In the genomic region with DNA sequence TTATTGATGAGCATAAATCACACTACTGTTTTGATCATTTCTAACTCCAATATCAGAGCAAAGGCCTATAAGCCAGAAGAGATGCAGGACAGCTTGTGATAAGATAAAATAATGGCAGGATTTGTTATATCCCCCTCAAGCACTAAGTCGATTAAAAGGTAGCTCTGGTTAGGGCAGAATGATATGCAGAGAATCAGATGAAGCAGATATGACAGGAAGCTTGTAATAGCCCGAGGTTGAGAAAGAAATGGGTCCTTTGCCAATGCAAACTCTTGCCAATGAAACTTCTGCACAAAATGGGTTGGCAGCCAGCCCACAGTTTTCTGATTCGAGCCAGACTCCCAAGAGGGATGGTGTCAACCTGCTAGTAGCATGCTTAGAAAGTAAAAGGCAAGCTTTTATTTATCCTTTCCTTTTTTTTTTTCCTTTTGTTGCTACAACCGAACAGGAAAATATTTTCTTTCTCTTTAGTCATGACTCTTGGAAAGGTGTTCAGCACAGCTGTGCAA, we compare ENCODE assay signal across 8 mouse cellular contexts.
A peak's percentile ranks its signal among the peaks of the same experiment; 100 is the strongest.
DNase-seq lines count a peak whose midpoint lies in the region; ATAC-seq lines count a peak whose summit lies in the region.

No protein-coding gene starts in this region.

- peak; percentile 67; the same call in 1 of the 2 replicates for ATAC-seq in forebrain, embryonic 13.5 days
- ATAC-seq in forebrain, embryonic 11.5 days (replicated peaks; ENCODE audit: low FRiP score), result no peak
- no peak for ATAC-seq in intestine, embryonic 15.5 days

- no peak overlapping the region for H3K4me2 ChIP-seq in forebrain, embryonic 13.5 days
- no peak overlapping the region for H3K4me2 ChIP-seq in forebrain, embryonic 11.5 days (ENCODE audit: low read depth, low read length, severe bottlenecking)
- H3K4me2 ChIP-seq in intestine, embryonic 15.5 days (replicated peaks), result no peak overlapping the region

- H3K9ac ChIP-seq in forebrain, embryonic 13.5 days, result no peak overlapping the region
- H3K9ac ChIP-seq in forebrain, embryonic 11.5 days (ENCODE audit: low read length), result no peak overlapping the region
- no peak overlapping the region for H3K9ac ChIP-seq in intestine, embryonic 15.5 days

- DNase-seq in forebrain, embryonic 11.5 days (ENCODE audit: low spot score), result no peak
- peak; percentile 81 for DNase-seq in MN1 (ENCODE audit: low spot score)
- peak; percentile 48 to 81 for DNase-seq in cerebellum, postnatal 4 days (ENCODE audit: low spot score in 2 of 2)
- DNase-seq in heart, postnatal 4 days, result peak; percentile 68
- peak; percentile 55 for DNase-seq in lung, postnatal 10 days
- DNase-seq in thymus, postnatal 0 days (ENCODE audit: low spot score), result no peak

- H3K4me1 ChIP-seq in forebrain, embryonic 13.5 days, result no peaks in the 10 kb centered on the region; the same call in 1 of the 2 replicates
- H3K4me1 ChIP-seq in forebrain, embryonic 11.5 days (replicated peaks; ENCODE audit: control insufficient read depth, insufficient read depth, low read length), result no peaks in the 10 kb centered on the region
- no peaks in the 10 kb centered on the region for H3K4me1 ChIP-seq in intestine, embryonic 15.5 days (replicated peaks)

- H3K36me3 ChIP-seq in forebrain, embryonic 13.5 days (ENCODE audit: poor library complexity, severe bottlenecking), result no peaks in the 10 kb centered on the region
- no peaks in the 10 kb centered on the region for H3K36me3 ChIP-seq in forebrain, embryonic 11.5 days (ENCODE audit: control insufficient read depth, insufficient read depth, low read length)
- no peaks in the 10 kb centered on the region for H3K36me3 ChIP-seq in intestine, embryonic 15.5 days

- H3K27me3 ChIP-seq in forebrain, embryonic 13.5 days, result no peaks in the 10 kb centered on the region
- H3K27me3 ChIP-seq in forebrain, embryonic 11.5 days (ENCODE audit: control insufficient read depth, insufficient read depth, low read length), result no peaks in the 10 kb centered on the region
- H3K27me3 ChIP-seq in intestine, embryonic 15.5 days (replicated peaks), result no peaks in the 10 kb centered on the region

- 52% methylated on average over 4 of the region's 4 CpGs for WGBS in forebrain, embryonic 13.5 days
- WGBS in forebrain, embryonic 11.5 days, result 79% methylated on average over 4 of the region's 4 CpGs
- WGBS in intestine, embryonic 15.5 days, result 48% methylated on average over 4 of the region's 4 CpGs

- H3K9me3 ChIP-seq in forebrain, embryonic 13.5 days (replicated peaks), result no peaks in the 10 kb centered on the region
- no peaks in the 10 kb centered on the region for H3K9me3 ChIP-seq in forebrain, embryonic 11.5 days (ENCODE audit: control insufficient read depth, low read length)
- H3K9me3 ChIP-seq in intestine, embryonic 15.5 days, result no peaks in the 10 kb centered on the region

- H3K4me3 ChIP-seq in forebrain, embryonic 13.5 days, result no peak overlapping the region
- no peak overlapping the region for H3K4me3 ChIP-seq in forebrain, embryonic 11.5 days (ENCODE audit: low read depth, low read length)
- no peak overlapping the region for H3K4me3 ChIP-seq in intestine, embryonic 15.5 days (replicated peaks)

- H3K27ac ChIP-seq in forebrain, embryonic 13.5 days, result no peak overlapping the region
- H3K27ac ChIP-seq in forebrain, embryonic 11.5 days (ENCODE audit: low read depth, low read length), result no peak overlapping the region
- H3K27ac ChIP-seq in intestine, embryonic 15.5 days, result no peak overlapping the region

Comparison
In these comparisons a context has a peak if more than half of its experiments do, and no peak if none do; other contexts are left out.
1. DNase-seq: peak in MN1 (single experiment), cerebellum, postnatal 4 days (2 of 2), heart, postnatal 4 days (single experiment) and lung, postnatal 10 days (single experiment); none in forebrain, embryonic 11.5 days (single experiment) and thymus, postnatal 0 days (single experiment).